Mouse (Mus musculus): Measurements from ENCODE around the gene Lamb1. TPM values are rescaled to one million over a fixed set of nuclear protein-coding genes. Genes with fewer than 3 reads are reported as not detected.

The Lamb1 gene
- total and polyA plus RNA-seq, 3 experiments, result under 0.01 TPM; not detected in 2

DNA sequence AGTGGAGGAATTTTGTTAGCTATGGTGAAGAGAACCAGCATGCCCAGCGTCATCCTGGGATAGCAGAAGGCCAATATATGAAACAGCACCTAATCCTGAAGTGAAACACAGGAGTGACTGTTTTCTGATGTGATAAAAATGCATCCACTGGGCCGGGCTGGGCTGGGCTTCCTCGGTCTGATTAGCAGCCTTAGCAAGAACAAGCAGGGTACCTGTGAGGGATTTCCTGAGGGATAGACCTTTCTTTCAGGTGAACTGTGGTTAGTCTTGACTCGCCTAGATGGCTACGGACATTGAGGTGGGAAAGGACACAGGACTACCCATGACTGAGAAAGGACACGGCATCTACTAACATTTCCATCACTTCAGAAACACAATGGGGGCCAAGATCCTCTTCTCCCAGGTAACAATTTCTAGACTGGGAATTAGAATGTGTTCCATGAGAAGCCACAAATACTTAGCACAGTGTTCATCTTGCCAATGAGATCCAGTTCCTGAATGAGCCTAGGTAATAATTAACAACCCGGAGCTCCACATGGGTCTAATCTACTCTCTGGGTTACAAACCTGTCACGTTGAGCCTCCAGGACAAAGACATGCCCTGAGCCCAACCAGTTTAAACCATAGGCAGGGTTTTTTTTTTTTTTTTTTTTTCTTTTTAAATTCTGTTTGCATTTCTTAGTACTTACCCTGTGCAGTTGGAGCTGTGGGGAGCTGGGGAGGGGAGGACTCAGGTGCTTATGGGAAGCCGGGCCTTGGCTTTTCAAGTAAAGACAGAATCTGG is 8.7 kb upstream of the Lamb1 start:
- in situ Hi-C loops (cut with MboI; ENCODE audit: low pct_ligation_motif_present, low pct_unique_long_range_greater_than_20kb, low sequenced_read_pairs) (no loop called here), dilution Hi-C loops (cut with MboI; ENCODE audit: extremely low pct_ligation_motif_present, extremely low pct_unique_long_range_greater_than_20kb, low sequenced_read_pairs) (no loop called here)
- no peaks in the 10 kb centered on the region for H3K79me2 ChIP-seq (replicated peaks; ENCODE audit: control insufficient read depth, extremely low read depth, insufficient read depth, poor library complexity, severe bottlenecking)
- no peak overlapping the region for H3K4me3 ChIP-seq (replicated peaks in 1 of 3; ENCODE audit: low read depth in 2 of 3, low read length in 2 of 3, poor library complexity in 1 of 3)
- H3K27ac ChIP-seq (ENCODE audit: insufficient read depth, low read depth), result no peak overlapping the region
- H3K9ac ChIP-seq (ENCODE audit: insufficient read depth, low read depth), result no peak overlapping the region
- no peak for DNase-seq (ENCODE audit: extremely low read depth)
- H3K36me3 ChIP-seq (replicated peaks in 1 of 2; ENCODE audit: control insufficient read depth in 1 of 2, insufficient read depth in 1 of 2, low read length in 1 of 2), result no peaks in the 10 kb centered on the region
- H3K4me2 ChIP-seq (ENCODE audit: insufficient read depth, low read depth, poor library complexity, severe bottlenecking), result no peak overlapping the region
- TF ChIP-seq MXI1 (IDR thresholded peaks at IDR 0.05; ENCODE audit: low read depth, low read length) (no peak), GABPA (IDR thresholded peaks at IDR 0.05; ENCODE audit: insufficient replicate concordance, low read depth, low read length) (no peak), PAX5 (IDR thresholded peaks at IDR 0.05; ENCODE audit: low read length) (no peak), IRF4 (IDR thresholded peaks at IDR 0.05; ENCODE audit: low read depth, low read length) (no peak), POLR2AphosphoS2 (IDR thresholded peaks at IDR 0.05; ENCODE audit: low read depth, low read length) (no peak), MEF2A (IDR thresholded peaks at IDR 0.05; ENCODE audit: borderline replicate concordance, low read depth, low read length) (no peak), EP300 (IDR thresholded peaks at IDR 0.05; ENCODE audit: low read length) (no peak), ETS1 (conservative IDR thresholded peaks at IDR 0.05; ENCODE audit: low read depth, low read length) (no peak), JUND (conservative IDR thresholded peaks at IDR 0.05; ENCODE audit: low read depth, low read length) (no peak), ELF1 (IDR thresholded peaks at IDR 0.05; ENCODE audit: low read depth, low read length) (no peak)
- H3K27me3 ChIP-seq (replicated peaks), result no peaks in the 10 kb centered on the region
- H3K9me3 ChIP-seq (replicated peaks; ENCODE audit: low read length), result no peaks in the 10 kb centered on the region
- no peaks in the 10 kb centered on the region for H3K4me1 ChIP-seq (ENCODE audit: control insufficient read depth in 1 of 2, insufficient read depth in 2 of 2)

- no peak for DNase-seq (ENCODE audit: extremely low read depth)
- Histone ChIP-seq H3K79me2 (replicated peaks; ENCODE audit: control insufficient read depth, extremely low read depth, insufficient read depth, poor library complexity, severe bottlenecking) (no peaks in the 10 kb centered on the region), H3K9ac (ENCODE audit: insufficient read depth, low read depth) (no peak overlapping the region), H3K9me3 (replicated peaks; ENCODE audit: low read length) (no peaks in the 10 kb centered on the region), H3K4me1 (ENCODE audit: control insufficient read depth in 1 of 2, insufficient read depth in 2 of 2) (no peaks in the 10 kb centered on the region), H3K27ac (ENCODE audit: insufficient read depth, low read depth) (no peak overlapping the region), H3K36me3 (replicated peaks in 1 of 2; ENCODE audit: control insufficient read depth in 1 of 2, insufficient read depth in 1 of 2, low read length in 1 of 2) (no peaks in the 10 kb centered on the region), H3K4me2 (ENCODE audit: insufficient read depth, low read depth, poor library complexity, severe bottlenecking) (no peak overlapping the region), H3K27me3 (replicated peaks) (no peaks in the 10 kb centered on the region), H3K4me3 (replicated peaks in 1 of 3; ENCODE audit: low read depth in 2 of 3, low read length in 2 of 3, poor library complexity in 1 of 3) (no peak overlapping the region)
- in situ Hi-C loops (cut with MboI; ENCODE audit: low pct_ligation_motif_present, low pct_unique_long_range_greater_than_20kb, low sequenced_read_pairs), result no loop called here
- dilution Hi-C loops (cut with MboI; ENCODE audit: extremely low pct_ligation_motif_present, extremely low pct_unique_long_range_greater_than_20kb, low sequenced_read_pairs), result no loop called here
- TF ChIP-seq MAFK (IDR thresholded peaks at IDR 0.05; ENCODE audit: insufficient replicate concordance, low read length) (no peak), USF2 (conservative IDR thresholded peaks at IDR 0.05; ENCODE audit: low read depth, low read length) (no peak), E2F4 (IDR thresholded peaks at IDR 0.05; ENCODE audit: insufficient replicate concordance, low read depth, low read length) (no peak), ZMIZ1 (IDR thresholded peaks at IDR 0.05; ENCODE audit: low read depth, low read length) (no peak), ETS1 (conservative IDR thresholded peaks at IDR 0.05; ENCODE audit: low read depth, low read length) (no peak), NELFE (IDR thresholded peaks at IDR 0.05; ENCODE audit: low read depth, low read length) (no peak), GABPA (IDR thresholded peaks at IDR 0.05; ENCODE audit: insufficient replicate concordance, low read depth, low read length) (no peak), MAZ (IDR thresholded peaks at IDR 0.05; ENCODE audit: low read depth, low read length) (no peak), TCF12 (IDR thresholded peaks at IDR 0.05; ENCODE audit: low read depth, low read length) (no peak), UBTF (IDR thresholded peaks at IDR 0.05; ENCODE audit: low read depth, low read length) (no peak), KAT2A (IDR thresholded peaks at IDR 0.05; ENCODE audit: insufficient replicate concordance, low read length) (no peak), CTCF (conservative IDR thresholded peaks at IDR 0.05 in 1 of 2, IDR thresholded peaks at IDR 0.05 in 1 of 2; ENCODE audit: low read depth in 2 of 2, low read length in 2 of 2) (no peak), JUN (IDR thresholded peaks at IDR 0.05; ENCODE audit: insufficient read depth, low read depth, low read length) (no peak), ZNF384 (IDR thresholded peaks at IDR 0.05; ENCODE audit: low read depth, low read length) (no peak), MEF2A (IDR thresholded peaks at IDR 0.05; ENCODE audit: borderline replicate concordance, low read depth, low read length) (no peak), MYC (IDR thresholded peaks at IDR 0.05; ENCODE audit: low read depth, low read length) (no peak), EP300 (IDR thresholded peaks at IDR 0.05; ENCODE audit: low read length) (no peak)
These were observed 3.2 kb upstream of the Lamb1 start for GRCm38 (mm10) chr12:31261882-31262281.
